Mouse (Mus musculus): ENCODE results near the gene Zfhx3. TPM values are rescaled to one million over a fixed set of nuclear protein-coding genes. Genes with fewer than 3 reads are reported as not detected.

Zfhx3 gene
- total RNA-seq, 1 experiment from 2014 or later: 2.3 TPM

DNA sequence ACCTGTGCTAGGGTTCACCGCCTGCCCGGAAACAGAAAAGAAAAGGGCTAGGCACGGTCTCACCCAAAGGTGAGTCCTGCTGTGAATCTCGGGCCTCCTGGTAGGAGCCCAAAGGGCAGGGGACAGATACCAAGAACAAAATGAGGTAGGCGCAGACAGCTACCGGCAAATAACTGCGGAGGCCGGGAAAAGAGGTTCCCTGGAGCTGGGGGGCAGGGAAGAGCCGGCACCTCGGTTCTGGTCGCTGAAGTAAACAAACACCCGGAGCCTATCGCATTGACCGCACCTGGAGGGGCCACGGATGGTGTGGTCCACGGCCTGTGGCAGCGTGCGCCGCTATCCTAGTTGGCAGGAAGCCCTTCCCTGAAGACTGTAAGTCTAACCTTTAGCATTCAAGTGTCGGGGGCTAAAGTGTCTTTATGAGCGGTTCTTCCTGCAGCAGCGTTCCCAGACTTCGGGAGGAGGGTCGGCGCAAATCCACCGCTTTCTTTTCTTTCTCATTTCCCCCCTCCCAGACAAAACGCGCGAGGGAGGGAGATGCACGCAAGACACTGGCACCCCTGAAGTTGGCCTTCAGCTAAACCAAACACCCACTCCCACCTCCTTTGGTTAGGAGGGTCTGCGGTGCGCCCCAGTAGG, 752.9 kb downstream of the Zfhx3 start:
- no peak for ATAC-seq (replicated peaks; ENCODE audit: insufficient number of reproducible peaks, low FRiP score, low TSS enrichment, poor library complexity, severe bottlenecking)

DNA sequence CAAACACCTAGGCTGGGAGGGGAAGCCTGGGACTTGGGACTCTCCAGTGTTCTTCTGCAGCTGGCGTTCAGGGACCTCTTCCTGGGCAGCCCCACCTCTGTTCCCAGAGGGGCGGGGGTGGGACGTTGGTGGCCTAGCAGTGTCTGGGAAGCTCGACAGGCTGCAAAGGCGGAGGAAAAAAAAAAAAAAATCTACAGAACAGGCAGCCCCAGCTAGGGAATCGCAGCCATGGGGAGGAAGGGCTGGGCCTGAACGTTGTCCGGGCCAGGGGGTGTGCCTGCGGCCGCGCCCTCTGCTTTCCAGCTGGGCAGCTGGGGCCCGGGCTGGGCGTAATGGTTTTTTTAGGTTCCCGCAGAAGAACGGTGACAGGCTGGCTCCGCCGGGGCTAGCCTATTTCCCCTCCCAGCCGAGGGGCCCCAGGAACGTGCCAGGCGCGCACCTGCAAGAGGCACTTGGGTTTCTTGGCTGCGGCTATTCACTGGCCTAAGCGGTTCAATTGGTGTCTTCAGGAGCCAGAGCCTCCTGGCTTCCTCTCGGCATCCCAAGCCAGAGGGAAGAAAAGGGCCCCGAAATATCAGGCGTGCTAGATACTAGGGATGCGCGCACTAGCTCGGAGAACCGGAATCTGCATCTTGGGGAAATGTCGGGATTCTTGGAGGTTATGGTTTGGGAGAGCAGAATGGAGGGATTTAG, 753.6 kb downstream of the Zfhx3 start:
- no peak for ATAC-seq (replicated peaks; ENCODE audit: insufficient number of reproducible peaks, low FRiP score, low TSS enrichment, poor library complexity, severe bottlenecking)

DNA sequence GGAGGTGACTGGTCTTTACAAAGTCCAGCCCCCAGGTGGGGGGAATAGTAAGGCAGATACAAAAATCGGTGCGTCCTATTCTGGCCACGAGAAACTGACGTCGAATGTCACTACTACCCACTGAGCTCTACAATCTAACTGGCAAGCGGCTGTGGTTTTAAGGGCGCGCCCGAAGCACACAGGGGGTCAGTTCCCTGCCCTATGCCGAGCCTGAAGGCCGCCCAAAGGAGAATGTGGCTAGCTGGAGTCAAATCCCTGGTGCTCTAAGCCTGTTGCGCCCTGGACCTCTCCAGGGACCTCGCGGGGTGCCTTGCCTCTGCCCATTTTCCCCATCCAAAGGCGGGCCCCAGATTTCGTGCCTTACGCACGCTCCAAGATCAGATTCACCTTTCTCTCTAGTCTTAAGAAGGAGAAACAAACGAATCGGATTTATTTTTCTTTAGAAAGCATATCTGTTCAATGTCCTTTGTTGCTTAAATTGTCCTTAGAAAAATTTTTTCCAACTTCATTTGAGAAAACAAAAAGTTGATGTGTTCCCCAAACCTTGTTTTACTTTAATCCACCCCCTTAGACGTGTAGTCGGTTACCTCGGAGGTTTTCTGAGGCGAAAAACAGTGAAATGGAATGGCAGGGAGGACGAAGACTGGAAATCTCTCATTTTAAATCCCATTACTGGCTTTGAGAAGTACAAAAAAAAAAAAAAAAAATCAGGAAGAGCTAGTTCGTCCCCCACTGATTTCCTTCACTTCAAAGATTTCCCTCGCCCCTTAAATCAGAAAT, 754.4 kb downstream of the Zfhx3 start:
- ATAC-seq (replicated peaks; ENCODE audit: insufficient number of reproducible peaks, low FRiP score, low TSS enrichment, poor library complexity, severe bottlenecking): no peak

DNA sequence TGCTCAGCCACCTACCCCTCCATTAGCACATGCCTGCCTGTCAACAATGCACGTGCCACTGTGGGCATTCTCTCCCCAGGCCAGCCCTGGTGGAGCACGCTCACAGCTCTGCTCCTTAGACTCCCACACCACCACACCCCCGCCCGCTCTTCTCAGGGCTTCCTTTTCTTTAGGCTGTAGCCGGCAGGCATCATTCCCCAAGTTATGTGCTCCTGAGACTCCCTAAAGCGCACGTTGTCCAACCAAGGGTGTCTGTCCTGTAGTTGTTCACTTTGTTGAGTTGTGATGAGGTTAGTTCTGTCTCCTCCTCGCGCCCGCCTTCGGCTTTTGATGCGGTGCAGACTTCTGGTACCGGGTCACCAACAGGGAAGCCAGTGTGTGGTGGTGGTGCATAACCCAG, 755.1 kb downstream of the Zfhx3 start:
- 0 out of 2 replicates have a peak, but pooled peaks have one; percentile 4 for ATAC-seq (replicated peaks; ENCODE audit: insufficient number of reproducible peaks, low FRiP score, low TSS enrichment, poor library complexity, severe bottlenecking)

DNA sequence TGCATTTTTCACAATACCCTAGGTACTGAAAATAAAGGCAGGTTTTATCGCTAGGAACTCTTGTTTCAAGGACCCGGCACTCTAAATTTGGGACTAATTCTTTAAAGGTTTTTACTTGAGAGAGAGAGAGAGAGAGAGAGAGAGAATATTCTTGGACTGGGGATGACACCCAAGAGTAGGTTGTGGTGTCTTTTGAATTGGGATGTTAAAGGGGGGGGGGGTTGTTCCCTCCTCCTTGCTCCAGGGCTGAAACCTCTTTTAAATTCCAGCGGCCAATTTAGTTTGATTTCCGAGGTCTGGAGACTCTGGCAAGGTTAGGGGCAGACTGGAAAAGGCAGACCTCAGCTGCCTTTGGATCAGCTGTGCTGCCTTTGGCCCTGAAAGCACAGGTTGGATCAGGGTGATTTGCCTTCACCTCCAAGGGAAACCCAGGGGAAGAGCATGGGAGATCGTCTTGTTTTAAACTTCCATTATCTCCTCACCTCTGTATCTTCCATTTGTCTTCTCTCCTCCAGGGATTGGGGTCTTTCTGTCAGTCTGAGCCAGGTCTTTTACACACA, 755.7 kb downstream of the Zfhx3 start:
- no peak for ATAC-seq (replicated peaks; ENCODE audit: insufficient number of reproducible peaks, low FRiP score, low TSS enrichment, poor library complexity, severe bottlenecking)

DNA sequence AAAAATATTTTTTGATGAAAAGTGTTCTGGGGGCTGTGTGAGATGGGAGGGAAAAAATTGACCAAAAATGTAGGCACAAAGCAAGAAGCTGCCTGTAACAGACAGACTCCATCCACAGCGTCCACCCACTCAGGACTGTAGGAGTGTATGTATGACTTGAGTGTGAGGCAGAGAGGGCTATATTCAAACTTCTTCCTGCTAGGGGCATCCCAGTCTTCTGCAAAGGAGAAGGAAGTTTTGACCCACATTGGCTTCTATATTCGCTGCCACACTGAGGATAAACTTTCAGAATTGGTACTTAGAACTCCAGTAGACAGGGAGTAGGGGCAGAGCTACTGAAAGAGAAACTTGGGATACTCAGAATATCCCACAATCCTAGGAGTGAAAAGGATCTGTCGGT, 756.6 kb downstream of the Zfhx3 start:
- no peak for ATAC-seq (replicated peaks; ENCODE audit: insufficient number of reproducible peaks, low FRiP score, low TSS enrichment, poor library complexity, severe bottlenecking)

DNA sequence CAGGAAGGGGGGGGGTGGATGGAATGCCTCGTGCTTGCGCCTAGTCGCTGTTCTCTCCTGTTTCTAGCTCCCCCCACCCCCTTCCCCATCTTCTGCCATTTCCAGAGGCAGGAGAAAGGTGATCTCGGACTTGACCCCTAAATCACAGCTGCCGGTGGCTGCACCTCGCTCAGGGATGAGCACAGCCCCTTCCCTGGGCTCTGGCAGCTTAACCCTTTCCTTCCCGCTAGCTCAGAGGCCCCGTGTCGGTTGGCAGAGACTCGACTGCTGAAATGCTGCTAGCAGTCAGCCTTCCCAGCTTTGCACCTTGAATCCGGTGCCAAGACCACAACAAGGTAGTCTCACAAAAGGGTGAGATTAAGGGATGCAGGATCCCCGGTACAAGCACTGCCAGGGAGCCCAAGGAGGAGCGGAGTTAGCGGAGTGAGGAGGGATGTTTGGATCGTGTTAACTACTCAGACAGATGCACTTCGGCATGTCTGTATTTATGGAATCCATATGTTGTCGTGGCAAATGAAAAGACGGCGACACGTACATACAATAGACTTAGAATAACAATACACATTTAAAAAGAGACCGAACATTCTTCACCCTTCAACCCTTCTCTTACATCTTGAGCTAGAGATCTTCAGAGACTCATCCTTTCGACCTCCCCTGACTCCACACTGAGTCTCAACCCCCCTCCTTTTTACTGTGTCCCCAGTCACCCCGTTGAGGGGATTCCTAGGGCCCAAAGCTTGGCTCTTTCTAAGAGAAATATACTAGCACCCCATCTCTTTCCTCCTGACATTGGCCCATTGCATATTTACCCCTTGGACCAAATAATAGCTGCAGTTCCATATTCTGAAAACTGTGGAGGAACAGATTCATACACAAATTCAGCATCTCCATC, 757.3 kb downstream of the Zfhx3 start:
- no peak for ATAC-seq (replicated peaks; ENCODE audit: insufficient number of reproducible peaks, low FRiP score, low TSS enrichment, poor library complexity, severe bottlenecking)

DNA sequence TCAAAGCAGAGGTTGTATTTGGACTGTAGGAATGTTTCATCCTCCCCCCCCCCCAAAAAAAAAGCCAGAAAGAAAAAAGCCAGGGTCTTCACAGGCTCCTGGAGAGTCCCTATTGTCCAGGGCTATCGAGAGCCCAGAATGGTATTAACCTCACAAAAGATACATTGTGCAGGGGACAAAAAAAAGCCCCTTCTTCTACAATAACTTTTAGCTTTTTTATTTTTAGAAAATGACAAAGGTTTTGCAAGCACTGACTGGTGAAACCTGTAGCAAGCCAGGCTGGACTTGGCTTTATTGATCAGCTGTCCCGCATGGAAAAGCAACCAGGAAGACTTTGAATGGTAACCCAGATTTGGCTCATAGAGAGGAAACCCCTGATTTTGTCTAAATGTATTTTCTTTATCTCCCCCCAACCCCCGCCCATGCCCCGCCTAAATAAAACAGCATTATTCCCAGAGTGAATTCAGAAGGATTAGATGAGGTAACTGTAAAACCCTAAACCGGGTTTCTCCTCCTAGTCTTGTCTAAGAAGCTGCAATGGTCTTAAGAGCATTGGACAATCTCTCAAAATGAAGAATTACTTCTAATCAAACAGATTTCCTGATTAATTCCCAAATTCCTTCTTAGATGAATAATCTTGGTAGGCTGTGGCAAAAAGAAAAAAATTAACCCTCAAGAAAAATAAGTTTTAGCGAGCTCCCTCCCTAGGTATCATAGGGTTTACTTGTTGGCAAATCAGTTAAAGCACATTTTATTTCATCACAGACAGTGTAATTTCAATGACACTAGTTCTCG, 759.1 kb downstream of the Zfhx3 start:
- ATAC-seq (replicated peaks; ENCODE audit: insufficient number of reproducible peaks, low FRiP score, low TSS enrichment, poor library complexity, severe bottlenecking): no peak

DNA sequence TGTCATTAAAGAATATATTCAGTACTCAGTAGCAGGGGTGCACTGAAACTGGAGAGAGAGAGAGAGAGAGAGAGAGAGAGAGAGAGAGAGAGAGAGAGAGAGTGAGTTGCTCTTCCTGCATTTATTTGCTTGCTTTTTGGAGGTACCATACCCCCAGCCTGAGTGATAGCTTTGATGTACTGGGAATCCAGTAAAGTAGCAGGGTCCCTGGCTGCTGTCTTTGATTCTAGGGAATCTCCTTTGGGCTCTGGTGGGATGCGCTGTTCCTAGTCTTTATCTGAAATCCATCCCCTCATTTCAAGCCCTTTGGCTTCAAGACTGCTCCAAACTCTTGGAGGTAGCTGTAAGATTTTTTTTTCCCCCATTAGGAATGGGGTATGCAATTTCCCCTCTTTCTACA, 759.8 kb downstream of the Zfhx3 start:
- ATAC-seq (replicated peaks; ENCODE audit: insufficient number of reproducible peaks, low FRiP score, low TSS enrichment, poor library complexity, severe bottlenecking): no peak

DNA sequence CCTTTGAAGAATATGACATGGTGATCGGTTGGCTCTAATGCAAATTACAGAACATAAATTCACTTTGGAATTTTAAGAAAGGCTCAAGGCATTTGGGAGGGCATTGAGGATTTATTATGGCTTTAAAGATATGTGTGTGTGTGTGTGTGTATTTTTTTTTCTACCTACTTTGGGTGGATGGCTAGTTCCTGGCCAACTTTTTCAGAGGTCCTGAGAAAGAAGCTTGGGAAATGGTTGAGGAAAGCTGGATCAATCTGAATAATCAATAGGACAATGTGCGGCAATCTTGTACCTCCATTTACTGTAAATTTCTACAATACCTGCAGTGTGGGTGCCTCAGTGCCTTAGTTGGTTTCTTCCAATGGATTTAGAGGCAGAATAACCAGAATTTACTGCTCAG, 763.3 kb downstream of the Zfhx3 start:
- ATAC-seq (replicated peaks; ENCODE audit: insufficient number of reproducible peaks, low FRiP score, low TSS enrichment, poor library complexity, severe bottlenecking): no peak

DNA sequence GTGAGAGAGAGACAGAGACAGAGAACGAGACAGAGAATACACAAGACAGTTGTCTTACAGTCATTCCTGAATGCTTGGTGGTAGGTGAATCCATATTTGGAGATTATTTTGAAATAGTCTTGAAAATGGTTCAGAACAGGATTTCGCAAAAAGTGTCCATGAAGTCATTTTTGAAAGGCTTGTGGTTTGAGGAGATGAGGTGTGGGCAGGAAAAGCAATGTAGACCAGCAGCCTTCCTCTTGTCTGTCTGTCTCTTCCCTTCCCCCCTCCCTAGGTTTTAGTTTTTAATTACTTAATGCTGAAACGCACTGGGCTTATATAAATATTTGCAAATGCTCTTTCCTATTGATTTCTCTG, 764.0 kb downstream of the Zfhx3 start:
- ATAC-seq (replicated peaks; ENCODE audit: insufficient number of reproducible peaks, low FRiP score, low TSS enrichment, poor library complexity, severe bottlenecking): no peak

DNA sequence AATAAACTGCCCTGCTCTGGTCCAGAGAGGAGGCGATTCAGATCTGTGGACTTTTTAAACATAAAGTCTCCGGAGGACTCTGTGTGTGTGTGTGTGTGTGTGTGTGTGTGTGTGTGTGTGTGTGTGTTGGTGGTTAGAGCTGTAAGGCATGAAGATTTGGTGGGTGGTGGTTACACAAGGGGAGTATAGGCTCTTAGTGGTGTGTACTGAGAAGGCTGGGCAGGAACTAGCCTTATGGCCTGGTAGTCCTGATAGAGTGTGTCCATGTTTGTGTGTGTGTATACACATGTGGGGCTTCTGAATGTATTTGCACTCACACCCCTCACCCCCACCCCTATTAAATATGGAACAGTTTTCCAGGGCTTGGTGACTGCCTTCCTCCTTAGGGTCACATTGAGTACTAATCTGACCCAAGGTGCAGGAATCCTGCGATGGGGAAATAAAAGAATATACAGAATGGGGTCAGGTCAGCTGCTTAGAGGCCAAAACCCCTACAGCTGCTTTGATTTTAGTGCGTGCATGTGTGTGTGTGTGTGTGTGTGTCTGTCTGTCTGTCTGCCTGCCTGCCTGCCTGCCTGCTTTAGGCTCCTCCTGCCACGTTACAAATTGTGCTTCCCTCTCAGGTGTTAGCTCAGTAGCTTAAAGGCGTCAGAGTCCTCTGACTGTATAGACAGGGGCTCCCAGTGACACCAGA, 764.6 kb downstream of the Zfhx3 start:
- no peak for ATAC-seq (replicated peaks; ENCODE audit: insufficient number of reproducible peaks, low FRiP score, low TSS enrichment, poor library complexity, severe bottlenecking)

DNA sequence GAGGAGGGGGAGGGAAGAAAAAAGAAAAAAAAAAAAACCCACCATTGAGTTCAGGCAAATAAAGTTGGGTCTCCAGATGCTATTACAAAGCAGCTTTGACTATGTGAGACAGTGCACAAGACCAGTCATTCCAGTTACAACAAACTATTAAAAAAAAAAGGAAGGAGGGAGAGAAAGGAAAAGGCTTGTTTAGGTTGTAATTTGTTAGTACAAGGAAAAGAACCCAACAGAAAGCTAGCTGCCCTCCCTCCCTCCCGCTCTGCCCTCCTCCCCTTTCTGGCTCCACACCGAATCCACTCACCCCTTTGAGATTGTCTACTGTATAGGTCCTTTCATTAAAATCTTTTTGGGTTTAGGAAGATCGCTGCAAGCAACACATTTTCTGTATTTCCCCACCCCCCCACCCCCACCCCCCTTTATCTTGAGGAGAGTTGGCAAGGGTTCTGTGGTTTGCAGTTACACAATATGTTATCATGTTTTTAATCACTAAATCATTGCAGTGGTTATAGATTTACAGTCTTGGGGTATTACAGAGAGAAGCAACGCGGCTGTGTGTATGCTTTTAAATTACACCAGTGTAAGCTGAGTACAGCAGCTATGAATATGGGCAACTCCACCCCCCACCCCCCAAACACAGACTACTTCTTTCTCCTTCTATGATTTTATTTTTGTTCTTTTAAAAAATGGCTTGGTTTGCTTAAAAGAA, 765.3 kb downstream of the Zfhx3 start:
- ATAC-seq (replicated peaks; ENCODE audit: insufficient number of reproducible peaks, low FRiP score, low TSS enrichment, poor library complexity, severe bottlenecking): no peak

DNA sequence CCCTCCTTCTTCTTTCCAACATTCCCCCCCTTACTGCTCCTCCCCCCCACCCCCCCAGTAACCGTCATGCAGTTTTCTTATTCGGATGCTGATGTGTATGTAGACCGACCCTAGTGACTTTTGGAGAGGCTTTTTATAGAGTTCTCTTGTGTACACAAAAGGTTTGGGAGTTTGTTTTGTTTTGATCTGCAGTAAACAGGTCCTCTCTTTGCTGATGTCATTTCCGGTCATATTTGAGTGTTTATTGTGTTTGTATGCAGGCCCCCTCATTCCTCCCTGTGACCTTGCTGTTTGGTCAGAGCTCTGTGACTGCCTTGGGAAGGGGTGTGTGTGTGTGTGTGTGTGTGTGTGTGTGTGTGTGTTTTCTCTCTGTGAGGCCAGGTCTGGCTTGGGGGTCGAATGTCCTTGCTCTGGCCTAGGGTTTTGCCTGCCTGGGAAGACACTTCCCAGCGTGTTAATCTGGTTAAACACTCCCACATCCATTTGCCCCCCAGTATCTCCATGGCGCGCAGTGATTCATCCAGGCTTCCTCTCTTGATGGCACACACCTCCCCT, 766.5 kb downstream of the Zfhx3 start:
- no peak for ATAC-seq (replicated peaks; ENCODE audit: insufficient number of reproducible peaks, low FRiP score, low TSS enrichment, poor library complexity, severe bottlenecking)

DNA sequence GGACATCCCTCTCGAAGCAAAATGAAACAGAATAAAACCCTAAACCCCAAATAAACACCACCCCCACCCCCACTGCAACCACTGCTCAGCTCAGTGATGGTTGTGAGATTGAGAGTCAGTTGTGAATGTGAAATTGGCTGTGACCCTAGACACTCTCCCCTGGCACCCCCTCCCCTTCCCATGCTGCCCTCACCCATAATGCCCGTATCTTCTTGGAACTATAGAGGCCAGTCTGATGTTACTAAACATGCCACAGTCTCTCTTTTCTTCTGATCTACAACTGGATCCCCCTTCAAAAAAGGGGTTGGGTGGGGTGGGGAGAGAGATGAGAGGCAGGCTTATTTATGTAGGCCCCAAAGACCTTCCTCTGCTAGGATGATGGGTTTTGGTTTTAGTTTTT, 767.0 kb downstream of the Zfhx3 start:
- no peak for ATAC-seq (replicated peaks; ENCODE audit: insufficient number of reproducible peaks, low FRiP score, low TSS enrichment, poor library complexity, severe bottlenecking)

DNA sequence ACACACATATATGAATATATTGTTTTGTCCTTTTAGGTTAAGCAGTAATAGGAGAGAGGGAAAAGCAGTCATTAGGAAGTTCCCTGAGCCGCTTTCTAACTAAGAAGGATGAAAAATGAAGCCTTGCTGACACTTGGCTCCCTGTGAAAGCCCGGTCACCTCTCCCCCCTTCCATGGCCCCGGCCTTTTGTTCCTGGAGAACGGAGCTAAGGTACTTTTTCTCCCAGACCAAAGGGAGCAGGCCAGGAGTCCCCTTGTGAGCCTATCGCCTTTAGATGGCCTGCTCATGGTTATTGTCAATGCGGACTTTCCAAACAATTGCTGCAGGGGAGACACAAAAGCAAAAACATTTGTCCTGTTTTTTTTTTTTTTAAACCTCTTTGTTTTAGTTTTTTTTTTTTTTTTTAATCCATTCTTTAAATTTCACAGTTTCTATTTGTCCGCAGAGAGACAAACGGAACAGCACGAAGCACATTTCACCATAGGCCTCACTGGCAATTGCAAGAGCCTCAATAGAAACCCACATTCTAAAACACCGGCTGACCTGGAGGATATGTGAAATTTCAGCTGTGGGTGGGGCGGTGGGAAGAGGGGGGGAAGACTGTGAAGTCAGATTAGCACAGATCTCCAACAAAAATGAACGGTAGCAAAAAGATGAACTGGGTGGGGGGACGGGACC, 767.6 kb downstream of the Zfhx3 start:
- ATAC-seq (replicated peaks; ENCODE audit: insufficient number of reproducible peaks, low FRiP score, low TSS enrichment, poor library complexity, severe bottlenecking): no peak

Data from monocyte, adult 5-6 weeks (primary cell).